Mouse (Mus musculus): ENCODE measurements at regions not wholly inside any gene's neighbourhood (a gene's known extent, or its start where the extent isn't known, plus 50 kb on each side); places are given as distances from the start of the nearest gene placed in this dataset.

DNA sequence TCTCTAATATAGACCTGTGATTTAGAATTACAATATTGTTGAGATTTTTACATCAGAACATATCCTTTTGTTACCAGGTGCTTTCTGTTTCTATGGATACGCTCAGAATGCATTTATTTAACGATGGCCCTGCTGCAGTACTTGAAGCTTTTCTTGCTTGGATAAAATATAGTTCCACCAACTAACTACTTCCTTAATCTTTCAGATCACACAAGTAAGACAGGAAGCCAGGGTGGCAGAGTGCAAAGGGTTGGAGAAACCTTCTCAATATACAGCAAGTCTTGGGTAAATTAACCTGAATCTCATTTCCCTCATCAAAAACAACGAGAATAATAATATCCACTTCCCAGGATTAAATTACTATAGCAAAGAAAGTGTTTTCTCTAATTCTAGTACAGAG, 193.1 kb upstream of the Acvr2a start:
- no peak for DNase-seq (ENCODE audit: low spot score)

DNA sequence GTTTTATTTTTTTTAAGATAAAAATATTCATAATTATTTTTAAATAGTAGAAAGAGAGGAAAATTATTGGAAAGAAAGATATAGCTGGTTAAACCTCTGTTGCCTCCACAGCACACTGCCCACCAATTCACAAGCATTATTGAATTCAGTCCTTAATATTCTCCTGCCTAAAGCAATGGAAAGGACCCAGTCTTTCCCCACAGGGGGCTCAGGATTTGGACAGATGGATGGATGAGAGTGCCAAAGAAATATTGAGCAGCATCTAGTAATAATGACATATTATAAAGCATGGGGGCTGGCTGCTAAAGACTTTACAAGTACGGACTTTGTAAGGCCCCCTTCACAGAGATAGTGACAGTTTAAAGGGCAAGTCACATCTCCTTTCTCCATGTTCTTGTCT, 191.6 kb upstream of the Acvr2a start:
- no peak for DNase-seq (ENCODE audit: low spot score)

DNA sequence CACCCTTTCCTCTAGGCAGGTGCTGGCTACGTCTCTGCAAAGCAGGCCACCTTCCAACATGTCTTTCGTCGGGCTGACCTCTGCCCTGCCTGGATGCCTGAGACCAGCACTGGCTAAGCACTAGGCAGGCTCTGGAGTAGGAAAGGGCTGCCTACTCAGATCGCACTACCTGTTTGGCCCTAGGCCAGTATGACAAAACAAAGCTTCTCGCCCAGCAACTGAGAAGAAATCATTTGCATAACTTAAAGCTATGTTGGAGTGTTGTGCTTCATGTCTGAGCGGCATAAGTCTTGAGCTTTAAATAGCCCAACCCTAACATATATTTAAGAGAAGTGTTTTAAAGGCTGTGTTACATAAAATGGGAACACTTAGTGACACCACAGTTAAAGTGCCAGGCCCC, 189.9 kb upstream of the Acvr2a start:
- peak; percentile 5 for DNase-seq (ENCODE audit: low spot score)

DNA sequence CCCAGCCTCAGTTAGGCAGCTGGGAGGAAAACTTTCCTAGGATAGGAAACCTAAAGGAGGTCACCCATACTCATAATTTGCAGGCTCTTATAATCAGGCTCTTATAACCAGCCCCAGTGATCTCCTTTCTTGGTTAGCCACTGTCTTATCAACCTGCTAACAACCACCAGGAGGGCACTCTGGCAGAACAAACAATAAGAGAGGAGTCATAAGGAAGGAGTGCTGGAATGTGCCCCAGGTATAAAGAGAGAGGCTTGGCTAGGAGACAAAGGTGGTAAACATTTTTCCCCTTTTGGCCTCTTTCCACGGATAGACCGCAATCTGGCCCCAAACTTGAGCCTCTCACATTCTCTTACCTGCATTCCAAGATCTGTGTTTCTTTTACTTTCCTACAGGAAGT, 189.4 kb upstream of the Acvr2a start:
- DNase-seq (ENCODE audit: low spot score): no peak

DNA sequence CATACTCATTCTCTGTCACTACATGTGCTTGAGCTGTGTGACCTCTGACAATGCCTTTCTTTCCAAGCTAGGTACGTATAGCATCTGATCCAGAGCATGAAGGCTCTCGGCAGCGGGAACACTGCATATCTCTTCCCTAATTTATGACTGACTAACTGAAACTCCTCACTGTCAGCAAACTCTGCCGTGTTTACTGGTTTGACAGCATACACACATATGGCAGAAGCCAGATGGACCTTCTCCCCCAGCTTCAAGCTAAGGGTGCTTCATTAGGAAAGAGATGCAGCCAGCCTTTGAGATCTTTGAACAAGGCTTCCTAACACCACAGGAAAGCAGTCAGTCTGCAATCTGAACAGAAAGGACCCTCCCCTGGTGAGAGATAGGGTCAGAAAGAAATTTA, 186.9 kb upstream of the Acvr2a start:
- DNase-seq (ENCODE audit: low spot score): no peak

DNA sequence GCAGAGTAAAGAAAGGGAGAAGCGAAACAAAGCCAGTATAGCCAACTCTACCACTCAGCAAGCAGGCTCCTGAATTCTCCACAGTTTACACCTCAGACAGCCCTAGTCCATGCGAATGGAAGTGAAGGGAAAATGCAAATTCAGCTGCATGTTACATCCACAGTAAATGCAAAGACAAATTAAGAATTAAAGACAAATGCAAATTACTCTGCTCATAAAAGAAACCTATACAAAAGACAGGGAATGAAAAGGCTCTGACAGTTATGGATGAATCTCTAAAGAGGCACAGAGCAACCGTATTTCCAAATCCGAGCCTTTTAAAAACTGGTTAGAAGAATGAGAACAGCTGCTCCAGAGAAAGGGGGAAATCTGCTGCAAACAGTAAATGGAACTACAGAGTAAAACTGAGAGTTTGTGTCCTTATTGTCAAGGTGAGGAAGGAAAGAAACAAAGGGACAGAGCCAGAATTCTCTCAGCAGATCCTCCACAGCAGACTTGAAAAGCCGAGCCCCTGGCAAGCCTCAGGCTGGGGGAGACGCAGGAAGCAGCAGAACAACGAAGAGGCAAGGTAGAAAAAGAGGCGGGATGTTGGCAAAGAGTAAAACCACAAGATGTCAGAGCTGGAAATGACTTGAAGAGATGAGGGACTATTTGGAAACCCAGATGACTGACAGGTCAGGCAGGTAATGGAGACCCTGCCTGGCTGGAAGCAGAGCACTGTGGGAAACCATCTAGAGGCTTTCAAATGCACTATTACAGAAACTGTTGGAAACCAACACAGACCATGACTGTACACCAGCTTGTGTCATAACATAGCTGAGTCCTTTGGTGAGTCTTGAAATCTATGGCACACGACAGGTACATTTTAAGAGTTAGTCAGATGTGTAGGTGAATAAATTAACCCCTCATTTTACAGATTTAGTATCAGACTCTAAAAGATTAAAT, 184.5 kb upstream of the Acvr2a start:
- DNase-seq (ENCODE audit: low spot score): no peak

DNA sequence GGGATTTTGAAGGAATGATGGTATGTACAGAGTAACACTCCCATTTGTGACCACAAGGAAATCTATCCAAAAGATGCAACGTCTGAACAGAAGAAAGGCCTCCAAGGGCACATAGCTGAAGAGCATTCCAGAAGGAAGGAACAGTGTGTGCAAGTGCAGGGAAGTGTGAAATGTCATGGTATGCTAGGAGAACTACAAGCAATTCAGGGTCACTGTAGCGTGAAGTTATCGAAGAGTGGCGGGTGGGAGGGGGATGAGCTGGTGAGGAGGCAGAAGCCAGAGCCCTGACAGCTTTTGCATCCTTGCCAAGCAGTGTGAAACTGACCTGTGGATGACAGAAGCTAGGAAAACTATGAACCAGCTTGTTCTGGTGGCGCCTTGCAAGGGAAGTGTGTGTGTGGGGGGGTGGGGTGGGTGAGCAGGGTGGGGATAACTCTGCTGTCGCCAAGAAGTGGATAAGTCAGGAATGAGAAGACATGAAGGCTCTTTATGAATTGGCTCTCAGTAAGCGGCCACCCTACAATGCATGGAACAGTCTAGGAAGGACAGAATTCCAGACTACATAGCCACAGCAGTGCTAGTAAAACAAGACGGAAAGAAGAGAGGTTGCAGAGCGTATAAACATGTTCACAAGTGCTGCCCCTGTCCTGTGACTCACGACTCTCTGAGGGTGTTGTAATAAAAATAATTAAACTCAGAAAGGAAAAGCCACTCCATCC, 179.3 kb upstream of the Acvr2a start:
- no peak for DNase-seq (ENCODE audit: low spot score)

DNA sequence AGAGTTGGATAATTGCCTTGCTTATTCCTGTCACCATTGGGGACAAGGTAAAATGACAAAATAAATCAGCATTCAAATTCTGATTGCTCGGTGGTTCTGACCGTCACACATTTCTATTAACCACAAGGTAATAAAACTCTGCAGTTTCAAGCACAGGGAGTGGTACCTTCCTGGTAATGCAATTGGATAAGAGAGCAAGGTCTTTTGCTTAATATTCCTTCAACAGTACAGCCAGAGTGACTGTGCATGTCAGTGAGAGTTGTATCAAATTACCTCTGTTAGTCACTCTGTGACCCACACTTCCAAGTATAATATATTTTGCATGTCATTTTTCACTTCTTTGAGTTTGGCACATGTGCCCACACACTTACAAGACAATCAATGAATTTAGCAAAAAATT, 177.8 kb upstream of the Acvr2a start:
- no peak for DNase-seq (ENCODE audit: low spot score)

DNA sequence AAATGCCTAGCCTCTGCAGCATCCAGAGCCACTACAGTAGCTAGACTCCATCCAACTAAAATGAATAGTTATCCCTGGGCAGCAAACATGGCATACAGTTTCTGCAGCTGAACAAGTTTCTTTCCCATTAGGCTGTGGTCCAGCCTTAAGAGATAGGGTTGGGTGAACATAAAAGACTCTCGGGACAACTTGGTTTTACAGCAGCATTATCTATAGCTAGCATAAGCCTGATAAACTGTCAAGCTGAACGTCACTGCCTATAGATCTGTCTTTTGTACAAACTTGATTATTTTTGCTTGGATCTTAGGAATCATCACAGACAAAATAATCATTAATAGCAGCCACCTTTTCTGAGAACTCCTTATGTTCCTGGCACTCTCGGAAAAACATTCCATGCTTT, 169.8 kb upstream of the Acvr2a start:
- DNase-seq (ENCODE audit: low spot score): no peak

DNA sequence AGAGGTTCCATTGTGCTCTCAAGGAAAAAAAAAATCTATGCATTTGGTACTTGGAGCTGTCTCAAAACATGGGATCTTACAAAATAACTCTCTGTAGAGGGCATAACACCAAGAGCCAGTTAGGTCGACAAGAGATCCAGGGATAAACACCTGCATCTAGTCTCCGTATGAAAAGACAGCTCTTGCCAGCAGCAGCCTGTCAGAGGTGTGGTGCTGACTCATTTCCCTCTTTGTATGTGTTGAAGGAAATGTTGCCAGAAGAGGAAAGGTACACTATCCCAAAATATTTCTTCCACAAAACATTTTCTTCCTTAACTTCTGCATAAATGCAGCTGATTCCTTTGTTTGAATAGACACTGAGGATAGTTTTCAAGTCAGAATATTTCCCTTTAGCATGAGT, 163.6 kb upstream of the Acvr2a start:
- no peak for DNase-seq (ENCODE audit: low spot score)

DNA sequence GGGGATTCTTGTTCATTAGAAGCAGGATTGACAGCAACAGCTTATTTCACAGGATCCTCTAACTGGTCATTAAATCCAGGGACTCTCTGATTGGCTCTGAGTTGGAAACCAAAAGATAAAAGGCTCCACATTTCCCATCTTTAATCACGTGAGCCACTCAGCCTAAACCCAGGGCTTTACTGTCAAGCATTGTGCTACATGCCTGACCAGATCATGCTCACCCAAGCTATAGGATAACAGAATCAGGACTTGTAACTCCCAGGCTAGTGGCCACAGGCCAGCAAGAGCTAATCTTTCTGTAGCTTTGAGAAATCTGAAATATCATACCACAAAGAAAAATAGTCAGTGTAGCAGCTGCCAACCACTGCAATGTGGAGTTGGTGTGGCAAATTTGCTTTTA, 152.7 kb upstream of the Acvr2a start:
- no peak for DNase-seq (ENCODE audit: low spot score)

DNA sequence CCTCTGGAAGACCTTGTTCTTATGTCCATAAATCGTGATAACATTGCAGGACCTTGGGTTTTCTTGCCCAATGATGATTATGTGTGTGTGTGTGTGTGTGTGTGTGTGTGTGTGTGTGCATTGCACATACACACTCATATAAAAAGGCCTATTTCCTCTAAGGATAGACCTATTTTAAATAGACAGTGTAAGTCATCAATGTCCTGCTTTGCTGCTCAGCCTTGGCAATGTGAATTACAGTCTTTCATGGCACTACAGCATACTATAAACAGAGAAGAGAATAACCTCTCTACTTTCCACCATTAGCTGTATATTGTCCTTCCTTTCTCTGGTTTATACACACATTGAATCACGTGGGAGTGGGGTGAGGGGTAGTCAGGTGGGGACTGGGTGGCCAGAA, 148.8 kb upstream of the Acvr2a start:
- no peak for DNase-seq (ENCODE audit: low spot score)

DNA sequence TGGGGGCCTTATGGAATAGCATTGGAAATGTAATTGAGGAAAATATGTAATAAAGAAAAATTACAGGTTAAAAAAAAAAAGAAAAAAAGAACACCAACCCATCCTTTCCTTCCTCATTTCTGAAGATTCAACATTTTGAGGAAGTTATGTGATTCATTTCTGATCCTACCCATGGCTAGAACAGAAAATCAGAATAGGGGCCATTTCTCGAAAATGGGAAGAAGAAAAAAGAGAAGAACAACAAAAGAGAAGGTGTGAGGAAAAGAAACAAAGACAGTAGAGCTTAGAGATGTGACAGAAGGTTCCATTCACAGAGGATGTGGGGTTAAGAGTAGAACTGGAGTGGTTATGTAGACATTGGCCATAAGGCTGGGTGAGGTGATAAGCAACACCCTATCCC, 124.8 kb upstream of the Acvr2a start:
- DNase-seq (ENCODE audit: low spot score): no peak

DNA sequence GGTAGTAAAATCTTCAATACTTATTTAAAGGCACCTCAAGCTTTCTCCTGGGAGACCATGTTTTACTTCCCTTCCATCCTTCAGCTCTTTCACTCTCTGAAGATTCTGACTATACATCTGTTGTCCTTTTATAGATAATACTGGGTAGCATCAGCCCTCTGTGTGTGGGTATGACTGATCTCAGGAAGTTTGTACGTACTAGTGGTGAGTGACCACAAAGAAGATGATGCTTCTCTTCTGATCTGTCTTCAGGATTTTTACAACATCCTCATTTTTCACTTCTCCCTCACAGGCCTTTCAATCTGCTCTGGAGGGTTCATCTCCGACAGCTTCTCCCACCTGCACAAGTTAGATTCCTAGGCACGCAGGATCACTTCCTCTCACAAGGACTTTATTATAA, 119.4 kb upstream of the Acvr2a start:
- DNase-seq (ENCODE audit: low spot score): no peak

DNA sequence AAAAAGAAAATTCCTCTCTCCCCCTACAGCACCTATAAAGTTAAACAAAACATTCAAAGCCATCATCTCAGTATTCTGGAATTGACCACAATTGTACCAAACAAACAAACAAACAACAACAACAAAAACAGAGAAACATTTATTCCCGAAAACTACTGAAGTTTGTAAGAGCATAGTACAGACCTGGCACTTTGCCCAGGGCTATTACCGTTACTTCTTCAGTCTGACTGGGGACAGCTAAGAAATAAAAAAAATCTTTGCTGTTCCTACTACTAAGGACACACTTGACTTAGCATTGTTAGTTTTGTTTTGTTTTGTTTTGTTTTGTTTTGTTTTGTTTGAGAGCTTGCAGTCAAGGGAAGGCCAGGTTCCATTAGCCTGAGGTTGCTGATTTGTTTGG, 113.0 kb upstream of the Acvr2a start:
- peak; percentile 8 for DNase-seq (ENCODE audit: low spot score)

DNA sequence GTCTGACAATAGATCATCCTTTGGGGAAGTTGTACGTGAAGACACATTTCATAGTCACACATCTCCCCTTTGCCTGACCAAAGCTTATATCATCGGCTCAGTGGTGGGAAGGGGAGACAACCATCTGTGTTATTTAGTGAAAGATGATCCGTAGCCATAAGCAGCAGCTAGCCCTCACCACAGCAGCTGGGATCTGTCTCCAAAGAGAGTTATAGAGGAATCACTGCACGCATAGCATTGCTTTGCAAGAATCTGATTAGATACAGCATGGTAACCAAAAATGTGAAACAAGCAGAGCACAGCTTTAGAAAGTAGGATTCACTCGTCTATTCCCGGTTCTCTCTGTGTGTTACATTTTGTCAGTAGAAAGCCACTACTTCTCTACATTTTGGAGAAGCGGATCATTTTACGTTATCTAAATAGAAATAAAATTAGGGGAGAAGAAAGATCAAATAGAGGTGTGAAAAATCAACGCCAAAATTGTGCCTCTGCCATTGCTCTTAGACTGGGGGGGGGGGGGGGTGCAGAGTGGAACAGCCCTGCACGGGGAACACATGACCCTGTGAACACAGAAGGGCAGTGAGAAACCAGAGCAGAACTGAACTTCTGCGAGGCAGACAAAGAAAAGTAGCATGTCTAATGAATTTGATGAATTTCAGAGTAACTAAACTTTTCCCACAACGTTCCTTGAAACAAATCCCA, 108.7 kb upstream of the Acvr2a start:
- no peak for DNase-seq (ENCODE audit: low spot score)

DNA sequence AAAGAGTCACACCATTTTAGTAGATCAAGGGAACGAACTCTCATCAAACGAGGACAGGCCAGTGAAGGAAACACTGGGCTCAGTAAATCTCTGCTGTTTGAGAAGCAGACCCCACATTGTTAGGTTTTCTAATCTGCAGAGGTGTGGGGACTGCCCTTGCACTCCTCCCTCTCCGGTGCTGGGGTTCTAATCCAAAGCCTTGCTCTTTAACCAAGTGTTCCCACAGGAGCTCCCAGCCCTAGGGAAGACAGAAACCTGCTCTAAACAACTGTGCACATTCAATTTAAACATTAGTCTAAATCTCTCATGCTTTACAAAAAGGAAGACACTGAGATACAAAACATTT, 108.1 kb upstream of the Acvr2a start:
- no peak for DNase-seq (ENCODE audit: low spot score)

DNA sequence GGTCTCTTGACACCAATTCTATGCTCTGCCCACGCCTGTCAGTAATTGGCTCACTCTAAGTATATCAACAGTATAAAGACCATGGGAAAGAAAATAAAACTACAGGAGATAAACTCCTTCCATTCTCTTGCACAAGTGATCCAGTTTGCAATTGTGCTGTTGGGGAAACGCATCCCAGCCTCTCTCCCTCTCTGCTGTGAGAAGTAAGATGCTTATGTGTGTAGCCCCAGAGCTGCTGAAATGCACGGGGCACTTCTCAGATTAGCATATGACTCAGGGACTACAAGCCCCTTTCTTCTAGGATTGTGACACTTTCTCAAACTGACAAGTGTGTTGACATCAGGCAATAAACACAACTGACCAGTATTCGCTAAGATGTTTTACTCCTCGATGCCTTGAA, 107.7 kb upstream of the Acvr2a start:
- no peak for DNase-seq (ENCODE audit: low spot score)

DNA sequence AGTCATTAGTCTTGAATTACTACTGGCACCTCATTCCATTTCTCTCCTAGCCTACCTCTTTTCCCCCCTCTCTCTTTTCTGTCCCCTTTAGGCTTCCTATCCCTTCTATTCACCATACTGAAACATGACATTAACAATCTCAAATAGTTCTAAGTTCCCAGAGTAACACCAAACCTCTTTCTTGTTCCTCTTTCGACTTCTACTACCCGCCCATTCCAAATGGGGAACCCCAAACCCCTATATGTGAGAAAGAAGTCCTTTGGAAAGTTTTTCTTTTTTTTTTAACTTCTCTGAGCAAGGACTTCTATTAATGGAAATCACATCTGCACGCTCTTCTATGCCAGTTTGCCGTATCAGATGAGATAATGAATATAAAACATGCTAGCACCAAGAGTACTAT, 97.7 kb upstream of the Acvr2a start:
- DNase-seq (ENCODE audit: low spot score): no peak

DNA sequence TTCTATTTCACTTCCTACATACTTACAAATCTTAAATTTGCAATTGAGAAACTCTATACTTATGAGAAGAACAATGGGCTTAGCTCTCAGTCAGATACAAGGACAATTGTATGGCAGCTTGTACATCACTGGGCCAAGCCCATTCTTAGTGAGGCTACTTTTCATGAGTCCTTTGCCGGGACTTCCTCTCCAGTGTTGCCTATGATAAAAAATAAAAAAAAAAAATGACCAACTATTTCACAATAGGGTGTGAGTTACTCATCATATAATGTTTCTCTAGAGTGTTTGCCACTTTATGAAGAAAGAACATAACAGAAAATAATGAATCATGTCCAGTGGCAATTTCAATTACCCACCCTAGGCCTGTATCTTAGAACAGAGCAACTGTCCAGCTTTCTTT, 96.1 kb upstream of the Acvr2a start:
- DNase-seq (ENCODE audit: low spot score): no peak

DNA sequence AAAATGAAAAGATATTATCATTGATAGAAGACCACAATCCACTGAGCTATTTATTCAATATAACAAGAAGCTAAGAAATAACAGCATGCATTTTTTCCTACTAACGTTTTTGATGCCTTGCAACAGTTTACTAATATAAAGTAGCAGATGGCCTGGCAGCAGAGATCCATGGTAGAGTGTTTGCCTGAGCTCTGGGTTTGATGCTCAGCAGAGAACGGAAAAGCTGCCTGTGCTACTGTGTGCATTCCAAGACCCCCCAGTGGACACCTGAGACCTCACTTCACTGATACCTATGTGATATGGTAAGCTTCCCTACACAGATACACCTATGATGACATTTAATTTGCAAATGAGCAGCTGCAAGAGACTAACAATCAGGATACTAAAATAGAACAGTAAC, 95.6 kb upstream of the Acvr2a start:
- no peak for DNase-seq (ENCODE audit: low spot score)

DNA sequence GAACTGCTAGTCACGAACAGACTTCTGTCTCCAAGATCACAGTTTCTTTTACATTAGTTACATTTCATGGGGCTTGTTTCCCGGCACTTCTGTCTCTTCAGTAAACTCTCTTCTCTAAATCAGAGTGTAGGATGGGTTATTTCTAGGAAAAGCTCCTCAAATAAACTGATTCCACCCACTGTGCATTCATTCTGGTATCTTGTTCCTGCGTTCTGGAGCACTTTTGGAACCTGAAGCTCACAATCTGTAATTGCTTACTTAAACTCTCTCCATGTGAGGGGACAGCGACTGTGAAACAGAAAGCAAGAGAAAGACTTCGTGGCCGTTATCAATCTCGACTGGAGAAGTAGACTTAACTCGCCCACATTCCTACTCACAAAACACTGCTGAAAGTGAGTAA, 83.1 kb upstream of the Acvr2a start:
- DNase-seq (ENCODE audit: low spot score): no peak

DNA sequence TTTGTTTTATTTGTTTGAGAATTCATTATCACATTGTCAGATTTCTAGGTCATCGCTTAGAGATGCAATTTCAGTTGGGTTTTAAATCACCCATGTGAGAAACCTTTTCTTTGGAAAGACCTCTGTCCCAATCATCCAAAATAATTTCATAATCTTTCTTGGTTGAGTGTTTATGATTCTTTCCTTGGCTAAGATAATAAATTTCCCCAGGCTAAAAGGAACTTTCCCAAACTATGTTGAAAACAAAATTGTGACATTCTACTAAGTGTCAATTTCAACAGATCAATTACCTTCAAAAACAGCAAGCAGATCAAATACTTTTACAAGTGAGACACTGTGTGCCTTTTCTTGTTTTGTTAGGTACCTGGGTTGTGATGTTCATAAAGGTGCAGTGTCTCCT, 80.0 kb upstream of the Acvr2a start:
- no peak for DNase-seq (ENCODE audit: low spot score)

All from ovary, postnatal 14 days (tissue).